Mouse (Mus musculus): ENCODE data around the gene Bcl11a. TPM values are rescaled to one million over a fixed set of nuclear protein-coding genes. Genes with fewer than 3 reads are reported as not detected.

The Bcl11a gene
- polyA plus RNA-seq, 1 experiment from 2014 or later = 40.8 TPM

- 73% methylated on average over 10 of the region's 10 CpGs for WGBS
- 0 out of 2 replicates have a peak, but pooled peaks cover 4% of the 10 kb centered on the region for H3K4me1 ChIP-seq (ENCODE audit: control insufficient read depth, insufficient read depth, low read length)
- no peak overlapping the region for H3K27ac ChIP-seq (ENCODE audit: low read length)
- H3K36me3 ChIP-seq (ENCODE audit: control insufficient read depth, insufficient read depth, low read length) = no peaks in the 10 kb centered on the region
- no peaks in the 10 kb centered on the region for H3K9me3 ChIP-seq (ENCODE audit: control insufficient read depth, low read depth, low read length)
- H3K4me2 ChIP-seq (replicated peaks; ENCODE audit: low read depth, low read length) = no peak overlapping the region
- no peak overlapping the region for H3K4me3 ChIP-seq (ENCODE audit: low read depth, low read length)
- no peak for ATAC-seq (ENCODE audit: insufficient number of reproducible peaks, insufficient read depth, low FRiP score, low read depth)
- no peaks in the 10 kb centered on the region for H3K27me3 ChIP-seq (ENCODE audit: control insufficient read depth, insufficient read depth, low read length)
- no peak overlapping the region for H3K9ac ChIP-seq (replicated peaks; ENCODE audit: low read depth, low read length)
These were observed 63.8 kb downstream of the Bcl11a start for GRCm38 (mm10) chr11:24141479-24142251.

- Histone ChIP-seq H3K27ac (ENCODE audit: low read length) (no peak overlapping the region), H3K9me3 (ENCODE audit: control insufficient read depth, low read depth, low read length) (no peaks in the 10 kb centered on the region), H3K4me1 (ENCODE audit: control insufficient read depth, insufficient read depth, low read length) (0 out of 2 replicates have a peak, but pooled peaks cover 3% of the 10 kb centered on the region), H3K4me3 (ENCODE audit: low read depth, low read length) (no peak overlapping the region), H3K36me3 (ENCODE audit: control insufficient read depth, insufficient read depth, low read length) (no peaks in the 10 kb centered on the region), H3K9ac (replicated peaks; ENCODE audit: low read depth, low read length) (no peak overlapping the region), H3K27me3 (ENCODE audit: control insufficient read depth, insufficient read depth, low read length) (no peaks in the 10 kb centered on the region), H3K4me2 (replicated peaks; ENCODE audit: low read depth, low read length) (no peak overlapping the region)
- 57% methylated on average over 9 of the region's 9 CpGs for WGBS
- ATAC-seq (ENCODE audit: insufficient number of reproducible peaks, insufficient read depth, low FRiP score, low read depth) = no peak
These were observed 64.5 kb downstream of the Bcl11a start for GRCm38 (mm10) chr11:24142316-24142715.

GRCm38 (mm10) chr11:24144159-24144946, 66.5 kb downstream of the Bcl11a start:
- Histone ChIP-seq H3K4me2 (replicated peaks; ENCODE audit: low read depth, low read length) (no peak overlapping the region), H3K4me3 (ENCODE audit: low read depth, low read length) (no peak overlapping the region), H3K9ac (replicated peaks; ENCODE audit: low read depth, low read length) (no peak overlapping the region), H3K36me3 (ENCODE audit: control insufficient read depth, insufficient read depth, low read length) (no peaks in the 10 kb centered on the region), H3K4me1 (ENCODE audit: control insufficient read depth, insufficient read depth, low read length) (0 out of 2 replicates have a peak, but pooled peaks cover 3% of the 10 kb centered on the region), H3K9me3 (ENCODE audit: control insufficient read depth, low read depth, low read length) (no peaks in the 10 kb centered on the region), H3K27me3 (ENCODE audit: control insufficient read depth, insufficient read depth, low read length) (no peaks in the 10 kb centered on the region), H3K27ac (ENCODE audit: low read length) (no peak overlapping the region)
- ATAC-seq (ENCODE audit: insufficient number of reproducible peaks, insufficient read depth, low FRiP score, low read depth) = no peak
- 80% methylated on average over 16 of the region's 16 CpGs for WGBS

GRCm38 (mm10) chr11:24146034-24146433, 68.2 kb downstream of the Bcl11a start:
- WGBS = 80% methylated on average over 4 of the region's 4 CpGs

GRCm38 (mm10) chr11:24146437-24146836, 68.6 kb downstream of the Bcl11a start:
- WGBS = 92% methylated on average over 1 of the region's 1 CpGs

More at GRCm38 (mm10) chr11:24146034-24146433, 68.2 kb downstream of the Bcl11a start:
- H3K4me3 ChIP-seq (ENCODE audit: low read depth, low read length) = no peak overlapping the region
- H3K27ac ChIP-seq (ENCODE audit: low read length) = no peak overlapping the region
- H3K9ac ChIP-seq (replicated peaks; ENCODE audit: low read depth, low read length) = no peak overlapping the region
- H3K4me1 ChIP-seq (ENCODE audit: control insufficient read depth, insufficient read depth, low read length) = 0 out of 2 replicates have a peak, but pooled peaks cover 3% of the 10 kb centered on the region
- H3K27me3 ChIP-seq (ENCODE audit: control insufficient read depth, insufficient read depth, low read length) = no peaks in the 10 kb centered on the region
- H3K4me2 ChIP-seq (replicated peaks; ENCODE audit: low read depth, low read length) = no peak overlapping the region
- H3K36me3 ChIP-seq (ENCODE audit: control insufficient read depth, insufficient read depth, low read length) = no peaks in the 10 kb centered on the region
- ATAC-seq (ENCODE audit: insufficient number of reproducible peaks, insufficient read depth, low FRiP score, low read depth) = no peak
- no peaks in the 10 kb centered on the region for H3K9me3 ChIP-seq (ENCODE audit: control insufficient read depth, low read depth, low read length)

GRCm38 (mm10) chr11:24147698-24148097, 69.8 kb downstream of the Bcl11a start:
- Histone ChIP-seq H3K4me2 (replicated peaks; ENCODE audit: low read depth, low read length) (no peak overlapping the region), H3K9ac (replicated peaks; ENCODE audit: low read depth, low read length) (no peak overlapping the region), H3K9me3 (ENCODE audit: control insufficient read depth, low read depth, low read length) (no peaks in the 10 kb centered on the region), H3K4me3 (ENCODE audit: low read depth, low read length) (no peak overlapping the region), H3K36me3 (ENCODE audit: control insufficient read depth, insufficient read depth, low read length) (no peaks in the 10 kb centered on the region), H3K27ac (ENCODE audit: low read length) (no peak overlapping the region), H3K4me1 (ENCODE audit: control insufficient read depth, insufficient read depth, low read length) (no peaks in the 10 kb centered on the region), H3K27me3 (ENCODE audit: control insufficient read depth, insufficient read depth, low read length) (no peaks in the 10 kb centered on the region)
- WGBS = 83% methylated on average over 6 of the region's 6 CpGs
- no peak for ATAC-seq (ENCODE audit: insufficient number of reproducible peaks, insufficient read depth, low FRiP score, low read depth)

More at GRCm38 (mm10) chr11:24146437-24146836, 68.6 kb downstream of the Bcl11a start:
- no peaks in the 10 kb centered on the region for H3K27me3 ChIP-seq (ENCODE audit: control insufficient read depth, insufficient read depth, low read length)
- no peak overlapping the region for H3K27ac ChIP-seq (ENCODE audit: low read length)
- no peaks in the 10 kb centered on the region for H3K36me3 ChIP-seq (ENCODE audit: control insufficient read depth, insufficient read depth, low read length)
- ATAC-seq (ENCODE audit: insufficient number of reproducible peaks, insufficient read depth, low FRiP score, low read depth) = no peak
- no peak overlapping the region for H3K4me2 ChIP-seq (replicated peaks; ENCODE audit: low read depth, low read length)
- H3K4me1 ChIP-seq (ENCODE audit: control insufficient read depth, insufficient read depth, low read length) = 0 out of 2 replicates have a peak, but pooled peaks cover 3% of the 10 kb centered on the region
- H3K4me3 ChIP-seq (ENCODE audit: low read depth, low read length) = no peak overlapping the region
- no peaks in the 10 kb centered on the region for H3K9me3 ChIP-seq (ENCODE audit: control insufficient read depth, low read depth, low read length)
- H3K9ac ChIP-seq (replicated peaks; ENCODE audit: low read depth, low read length) = no peak overlapping the region

GRCm38 (mm10) chr11:24148545-24148944, 70.7 kb downstream of the Bcl11a start:
- WGBS = 65% methylated on average over 3 of the region's 3 CpGs
- Histone ChIP-seq H3K36me3 (ENCODE audit: control insufficient read depth, insufficient read depth, low read length) (no peaks in the 10 kb centered on the region), H3K9me3 (ENCODE audit: control insufficient read depth, low read depth, low read length) (no peaks in the 10 kb centered on the region), H3K27me3 (ENCODE audit: control insufficient read depth, insufficient read depth, low read length) (no peaks in the 10 kb centered on the region), H3K4me2 (replicated peaks; ENCODE audit: low read depth, low read length) (no peak overlapping the region), H3K4me3 (ENCODE audit: low read depth, low read length) (no peak overlapping the region), H3K4me1 (ENCODE audit: control insufficient read depth, insufficient read depth, low read length) (0 out of 2 replicates have a peak, but pooled peaks cover 2% of the 10 kb centered on the region), H3K27ac (ENCODE audit: low read length) (no peak overlapping the region; the same call in 1 of the 2 replicates), H3K9ac (replicated peaks; ENCODE audit: low read depth, low read length) (no peak overlapping the region)
- ATAC-seq (ENCODE audit: insufficient number of reproducible peaks, insufficient read depth, low FRiP score, low read depth) = no peak

- no peaks in the 10 kb centered on the region for H3K27me3 ChIP-seq (ENCODE audit: control insufficient read depth, insufficient read depth, low read length)
- no peak overlapping the region for H3K4me2 ChIP-seq (replicated peaks; ENCODE audit: low read depth, low read length)
- H3K9ac ChIP-seq (replicated peaks; ENCODE audit: low read depth, low read length) = no peak overlapping the region
- no peaks in the 10 kb centered on the region for H3K9me3 ChIP-seq (ENCODE audit: control insufficient read depth, low read depth, low read length)
- 0 out of 2 replicates have a peak, but pooled peaks cover 2% of the 10 kb centered on the region for H3K4me1 ChIP-seq (ENCODE audit: control insufficient read depth, insufficient read depth, low read length)
- 63% methylated on average over 9 of the region's 9 CpGs for WGBS
- no peak; the same call in 1 of the 2 replicates for ATAC-seq (ENCODE audit: insufficient number of reproducible peaks, insufficient read depth, low FRiP score, low read depth)
- no peak overlapping the region for H3K27ac ChIP-seq (ENCODE audit: low read length)
- no peak overlapping the region for H3K4me3 ChIP-seq (ENCODE audit: low read depth, low read length)
- H3K36me3 ChIP-seq (ENCODE audit: control insufficient read depth, insufficient read depth, low read length) = no peaks in the 10 kb centered on the region; the same call in 1 of the 2 replicates
These were observed 71.8 kb downstream of the Bcl11a start for GRCm38 (mm10) chr11:24149462-24150220.
